Mouse (Mus musculus) kidney, adult 18-20 months (tissue): ENCODE measurements around the gene Olfr1105.

Experiments used
- DNase-seq: peaks from one replicate; pipeline ENCODE4 v3.0.0; 2021

Gene Olfr1105

DNA sequence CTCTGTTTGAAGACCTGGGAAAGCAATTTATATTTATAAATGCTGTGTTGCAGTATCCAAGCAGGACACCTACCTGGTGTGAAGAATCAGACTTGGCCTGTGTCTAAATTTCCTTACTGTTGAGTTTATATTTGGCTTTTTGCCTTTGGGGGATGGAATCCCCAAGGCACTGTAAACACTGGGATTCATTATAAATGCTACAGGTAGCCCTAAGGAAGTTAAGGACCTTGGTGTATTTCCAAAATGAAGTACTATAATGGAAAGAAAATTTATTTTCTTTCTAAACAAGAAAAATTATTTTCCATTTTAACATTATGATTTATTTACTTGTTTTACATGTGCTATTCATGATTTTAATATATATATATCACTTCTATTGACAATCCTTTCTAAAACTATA is at the start of gene Olfr1105:
Gene Olfr1105, minus strand, starts transcription at position 101 of the 400 bp plus-strand sequence.
- no peak for DNase-seq

DNA sequence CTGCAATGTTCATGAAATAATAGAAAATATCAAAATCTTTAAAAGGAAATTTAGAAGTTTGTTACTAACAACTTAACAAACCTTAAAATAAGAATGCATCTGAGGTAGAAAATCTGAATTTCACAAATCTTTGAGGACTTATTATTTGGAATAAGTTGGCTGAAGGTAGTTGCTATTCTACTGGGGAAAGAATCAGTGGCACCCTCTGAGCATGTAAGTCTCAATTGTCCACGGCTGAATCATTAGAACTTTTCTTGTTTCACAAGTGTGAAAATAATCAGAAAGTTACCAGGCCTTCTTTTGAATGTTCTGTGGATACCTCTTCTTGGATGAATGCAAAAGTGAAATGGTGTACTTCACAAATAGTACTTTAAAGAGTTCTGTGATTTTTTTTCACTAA is 39.4 kb upstream of the Olfr1105 start, which contains the start of gene Olfr1107:
Gene Olfr1107, minus strand, starts transcription at position 101 of the 400 bp plus-strand sequence.
- DNase-seq: no peak

DNA sequence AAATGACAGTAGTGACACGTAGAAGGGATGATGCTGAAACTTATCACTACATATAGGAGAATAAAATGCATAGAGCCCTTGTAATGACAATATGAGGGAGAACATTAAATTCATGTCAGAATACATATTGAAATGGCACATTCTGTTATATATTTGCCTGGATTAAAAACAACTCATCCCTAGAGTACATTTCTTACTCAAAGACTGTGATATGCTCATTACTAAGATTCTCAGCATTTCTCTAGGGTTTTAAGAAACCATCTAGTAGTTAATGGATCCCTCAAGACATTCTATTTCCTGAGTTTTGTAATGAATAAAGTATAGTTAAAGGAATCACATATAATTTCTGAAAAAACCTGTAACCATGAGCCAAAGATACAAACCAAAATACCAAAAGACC is 15.8 kb upstream of the Olfr1105 start, which contains the start of gene Olfr1106:
Gene Olfr1106, minus strand, starts transcription at position 101 of the 400 bp plus-strand sequence.
- no peak for DNase-seq

DNA sequence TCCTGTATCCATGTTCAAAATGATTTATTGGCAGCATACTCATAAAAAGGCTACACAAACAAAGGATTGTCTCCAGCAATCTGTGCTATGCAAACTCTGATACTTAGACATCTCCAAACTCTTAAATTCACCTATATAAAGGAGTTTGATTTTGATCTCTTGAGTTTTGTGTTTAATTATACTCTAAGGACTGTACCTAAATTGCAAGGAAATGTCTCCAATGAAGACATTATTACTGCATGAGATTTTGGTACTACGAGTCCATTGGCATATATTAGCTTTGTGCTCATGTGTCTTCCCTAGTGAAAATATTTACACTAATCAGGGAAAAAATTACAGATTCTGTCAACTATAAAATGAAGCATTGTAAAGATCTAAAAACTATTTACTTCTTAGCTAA is 9.4 kb downstream of the Olfr1105 start, which contains the start of gene Olfr1104:
Gene Olfr1104, minus strand, starts transcription at position 101 of the 400 bp plus-strand sequence.
- DNase-seq: no peak

DNA sequence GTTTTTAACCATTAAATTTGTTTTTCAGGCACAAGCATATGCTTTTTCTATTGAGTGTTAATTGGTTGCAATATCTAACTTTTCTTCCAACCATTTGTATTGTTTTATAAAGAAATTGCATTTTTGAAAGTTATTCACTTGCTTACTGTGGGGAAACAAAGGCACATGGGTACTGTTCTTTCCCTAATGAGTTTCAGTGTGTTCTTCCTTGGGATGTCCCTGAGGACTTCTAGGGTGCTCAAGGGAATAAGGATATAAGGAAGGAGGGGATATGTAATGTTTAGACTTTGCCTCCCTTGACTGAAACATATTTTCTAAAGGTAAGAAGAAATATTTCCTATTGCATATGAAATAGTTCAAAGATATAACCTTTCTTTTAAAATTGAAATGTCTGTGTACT is 38.2 kb downstream of the Olfr1105 start, which contains the start of gene Olfr1102:
Gene Olfr1102, plus strand, starts transcription at position 301 of the 400 bp plus-strand sequence.
- no peak for DNase-seq

DNA sequence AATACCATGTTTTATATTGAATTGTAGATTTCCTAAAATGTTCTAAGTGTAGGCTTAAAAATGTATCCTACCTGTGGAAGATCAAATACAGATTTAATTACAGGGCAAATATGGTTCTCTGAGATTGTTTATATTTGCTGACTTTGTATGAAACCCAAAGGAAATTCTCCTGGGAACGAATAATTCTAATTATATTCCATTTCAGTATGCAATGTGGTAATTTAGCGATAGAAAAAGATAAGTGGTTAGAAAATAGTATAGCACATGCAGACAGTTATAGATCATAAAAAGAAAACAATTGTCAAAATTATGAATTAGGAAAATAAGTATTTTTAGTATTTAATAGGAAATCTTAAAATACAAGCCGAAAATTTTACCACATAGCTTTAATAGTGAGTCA is 45.2 kb downstream of the Olfr1105 start, which contains the start of gene Olfr1101:
Gene Olfr1101, minus strand, starts transcription at position 101 of the 400 bp plus-strand sequence.
- DNase-seq: no peak
